Mouse (Mus musculus): Measurements from ENCODE around the gene Nfyc.

Nfyc gene

GRCm38 (mm10) chr4:120796687-120797086, 34.7 kb downstream of the Nfyc start:
- in situ Hi-C loops (cut with MboI; ENCODE audit: low pct_unique_long_range_greater_than_20kb in 1 of 2, low sequenced_read_pairs in 2 of 2, unreplicated experiment in 1 of 2), result no loop called here

GRCm38 (mm10) chr4:120795646-120796045, 35.7 kb downstream of the Nfyc start:
- in situ Hi-C loops (cut with MboI; ENCODE audit: low pct_unique_long_range_greater_than_20kb in 1 of 2, low sequenced_read_pairs in 2 of 2, unreplicated experiment in 1 of 2), result no loop called here

GRCm38 (mm10) chr4:120792918-120793317, 38.5 kb downstream of the Nfyc start:
- in situ Hi-C loops (cut with MboI; ENCODE audit: low pct_unique_long_range_greater_than_20kb in 1 of 2, low sequenced_read_pairs in 2 of 2, unreplicated experiment in 1 of 2), result no loop called here

DNA sequence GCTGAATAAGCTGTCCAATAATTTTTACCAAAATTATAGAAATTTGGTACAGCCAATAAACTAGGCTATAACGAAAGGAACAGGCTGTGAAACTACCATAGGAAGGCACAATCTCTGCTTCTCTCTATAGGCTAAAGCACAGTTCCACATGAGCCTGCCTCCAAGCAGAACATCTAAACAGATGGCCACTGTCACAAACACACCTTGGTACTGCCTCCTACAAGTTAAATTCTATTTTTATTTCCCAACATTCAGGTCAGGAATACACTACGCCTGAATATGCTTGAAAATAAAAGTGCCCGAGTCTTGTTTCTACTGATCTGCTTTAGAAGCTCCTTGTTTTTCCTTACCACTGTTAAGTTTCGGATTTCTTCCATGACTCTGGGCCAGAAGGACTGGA, 41.3 kb downstream of the Nfyc start:
- in situ Hi-C loops (cut with MboI; ENCODE audit: low pct_unique_long_range_greater_than_20kb in 1 of 2, low sequenced_read_pairs in 2 of 2, unreplicated experiment in 1 of 2), result no loop called here

DNA sequence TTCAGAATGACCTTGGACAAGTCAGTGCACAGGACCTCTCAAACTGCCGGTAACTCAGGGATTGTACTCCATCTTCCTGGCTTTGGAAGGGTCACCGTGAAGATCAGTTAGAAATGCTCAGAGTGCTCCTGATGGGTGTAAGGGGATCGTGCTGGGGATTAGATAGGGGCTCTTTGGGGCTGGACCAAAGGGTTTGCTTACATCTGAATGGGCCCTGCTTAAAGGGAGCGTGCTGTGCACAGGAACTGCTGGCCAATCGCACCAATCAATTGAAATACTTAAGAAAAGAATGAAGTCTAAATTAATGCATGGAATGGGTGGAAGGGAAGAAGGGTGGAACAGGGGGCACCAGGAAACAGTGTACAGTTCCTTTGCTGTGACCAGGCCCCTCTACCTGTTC, 75.6 kb downstream of the Nfyc start:
- in situ Hi-C loops (cut with MboI; ENCODE audit: low pct_unique_long_range_greater_than_20kb in 1 of 2, low sequenced_read_pairs in 2 of 2, unreplicated experiment in 1 of 2), result no loop called here

DNA sequence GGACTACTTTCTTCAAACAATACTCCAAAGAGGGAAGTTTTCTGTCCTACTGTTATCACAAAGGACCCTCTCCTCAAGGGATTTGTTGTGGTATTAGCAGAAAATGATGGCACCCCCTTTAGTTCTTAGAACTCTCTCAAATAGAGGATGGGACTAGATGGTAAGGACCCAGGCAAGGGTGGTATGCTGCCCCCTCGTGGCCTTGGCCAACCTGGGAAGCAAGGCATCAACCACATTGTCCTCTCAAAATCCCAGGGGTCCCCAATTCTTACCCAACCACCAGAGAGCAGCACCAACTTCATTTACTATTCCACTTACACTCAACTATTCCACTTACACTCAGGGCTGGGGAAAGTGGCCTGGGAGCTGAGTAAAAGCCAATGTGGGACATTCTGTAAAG, 76.1 kb downstream of the Nfyc start:
- in situ Hi-C loops (cut with MboI; ENCODE audit: low pct_unique_long_range_greater_than_20kb in 1 of 2, low sequenced_read_pairs in 2 of 2, unreplicated experiment in 1 of 2), result no loop called here

GRCm38 (mm10) chr4:120749601-120750000, 81.8 kb downstream of the Nfyc start:
- in situ Hi-C loops (cut with MboI; ENCODE audit: low pct_unique_long_range_greater_than_20kb in 1 of 2, low sequenced_read_pairs in 2 of 2, unreplicated experiment in 1 of 2), result no loop called here

DNA sequence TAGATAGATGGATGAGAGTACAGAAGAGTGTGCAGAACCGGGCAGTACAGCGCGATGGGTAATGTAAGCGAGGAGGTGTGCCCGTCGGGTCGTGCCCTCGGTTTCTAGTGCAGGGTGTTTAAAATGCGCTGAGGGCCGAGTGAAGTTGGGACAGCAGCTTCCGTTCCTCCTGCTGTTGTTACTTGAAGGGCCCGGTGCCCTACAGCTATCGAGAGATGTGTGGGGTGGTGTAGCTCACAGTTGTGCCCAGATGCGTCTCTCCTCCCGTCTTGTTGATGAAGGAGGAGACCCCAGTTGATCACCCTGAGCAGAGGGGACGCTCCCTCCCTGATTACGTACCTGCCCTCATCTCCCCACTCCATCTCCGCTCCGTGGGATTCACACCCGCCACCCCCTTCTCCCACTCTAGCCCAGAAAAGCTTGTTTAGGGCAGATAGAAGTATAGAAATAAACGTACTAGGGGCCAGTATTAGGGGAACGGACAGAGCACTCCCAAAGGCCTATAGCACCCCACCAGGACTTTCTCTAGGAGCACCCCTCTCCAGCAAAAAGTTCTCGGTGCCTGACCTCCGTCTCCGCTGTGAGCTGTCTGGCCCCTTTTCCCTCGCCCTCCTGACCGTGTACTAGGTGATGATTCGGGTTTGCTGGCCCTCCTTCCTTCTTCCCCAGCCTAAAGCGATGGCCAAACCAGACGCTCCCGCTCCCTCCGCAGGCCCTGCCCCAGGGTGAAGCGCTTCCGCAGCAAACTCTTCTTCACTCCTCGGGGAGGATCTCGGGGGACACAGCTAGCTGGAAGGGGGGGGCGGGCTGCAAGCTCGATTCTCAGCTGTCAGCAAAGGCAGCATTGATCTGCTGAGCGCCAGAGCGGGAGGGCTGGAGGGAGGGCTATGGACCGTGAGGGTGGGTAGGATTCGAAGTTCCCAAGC, 83.2 kb downstream of the Nfyc start, which contains the start of gene Kcnq4:
Gene Kcnq4 (minus strand): TSS at position 672 of the 926 bp plus-strand sequence.
- in situ Hi-C loops (cut with MboI; ENCODE audit: low pct_unique_long_range_greater_than_20kb in 1 of 2, low sequenced_read_pairs in 2 of 2, unreplicated experiment in 1 of 2), result no loop called here

- in situ Hi-C loops (cut with MboI; ENCODE audit: low pct_unique_long_range_greater_than_20kb in 1 of 2, low sequenced_read_pairs in 2 of 2, unreplicated experiment in 1 of 2), result no loop called here
These were observed 84.1 kb downstream of the Nfyc start for GRCm38 (mm10) chr4:120747243-120747792.

DNA sequence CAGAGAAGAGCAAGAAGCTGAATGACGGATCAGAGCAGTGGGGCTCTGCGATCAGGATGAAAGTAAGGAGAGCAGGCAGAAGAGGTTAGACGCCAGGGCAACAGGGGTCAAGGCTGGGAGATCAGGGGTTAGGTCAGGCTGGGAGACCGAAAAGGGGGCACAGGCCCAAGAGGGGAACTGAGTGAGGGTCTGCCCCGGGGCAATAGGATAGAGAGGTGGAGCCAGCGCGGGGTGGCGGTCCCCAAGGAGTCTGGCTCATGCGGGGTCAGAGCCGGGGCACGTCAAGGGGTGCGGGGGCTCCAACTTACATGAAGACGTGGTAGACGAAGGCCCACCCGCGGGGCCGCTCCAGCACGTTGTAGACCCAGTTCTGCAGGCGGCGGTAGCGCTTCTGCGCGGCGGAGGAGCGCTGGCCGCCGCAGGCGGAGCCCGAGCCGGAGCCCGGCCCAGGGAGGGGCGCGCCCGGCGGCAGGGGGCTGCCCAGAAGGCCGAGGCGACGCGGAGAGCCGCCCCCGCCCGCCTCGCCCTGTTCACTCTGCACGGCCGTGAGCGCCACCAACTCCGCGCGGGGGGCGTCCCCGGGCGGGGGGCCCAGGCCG, 84.7 kb downstream of the Nfyc start:
- in situ Hi-C loops (cut with MboI; ENCODE audit: low pct_unique_long_range_greater_than_20kb in 1 of 2, low sequenced_read_pairs in 2 of 2, unreplicated experiment in 1 of 2), result no loop called here

- in situ Hi-C loops (cut with MboI; ENCODE audit: low pct_unique_long_range_greater_than_20kb in 1 of 2, low sequenced_read_pairs in 2 of 2, unreplicated experiment in 1 of 2), result no loop called here
These were observed 85.4 kb downstream of the Nfyc start for GRCm38 (mm10) chr4:120745731-120746551.

DNA sequence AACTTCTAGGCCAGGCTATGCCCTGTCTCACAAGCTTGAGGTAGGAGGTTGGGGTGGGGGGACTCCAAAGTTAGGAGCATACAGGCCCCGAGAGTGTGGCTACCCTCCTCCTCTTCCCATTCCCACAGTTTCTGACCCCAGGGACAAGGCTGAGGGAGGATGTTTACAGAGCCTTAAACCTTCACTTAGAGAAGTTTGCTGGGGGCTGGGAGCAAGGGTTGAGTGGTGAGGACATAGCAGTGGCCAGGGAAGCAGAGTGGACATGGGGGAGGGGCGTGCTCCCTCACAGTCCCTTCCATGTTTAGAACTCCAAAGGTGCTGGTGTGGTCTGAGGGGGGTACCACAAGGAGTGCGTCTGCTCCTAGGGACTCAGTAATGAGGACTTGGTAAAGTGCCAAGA, 87.7 kb downstream of the Nfyc start:
- in situ Hi-C loops (cut with MboI; ENCODE audit: low pct_unique_long_range_greater_than_20kb in 1 of 2, low sequenced_read_pairs in 2 of 2, unreplicated experiment in 1 of 2), result no loop called here

DNA sequence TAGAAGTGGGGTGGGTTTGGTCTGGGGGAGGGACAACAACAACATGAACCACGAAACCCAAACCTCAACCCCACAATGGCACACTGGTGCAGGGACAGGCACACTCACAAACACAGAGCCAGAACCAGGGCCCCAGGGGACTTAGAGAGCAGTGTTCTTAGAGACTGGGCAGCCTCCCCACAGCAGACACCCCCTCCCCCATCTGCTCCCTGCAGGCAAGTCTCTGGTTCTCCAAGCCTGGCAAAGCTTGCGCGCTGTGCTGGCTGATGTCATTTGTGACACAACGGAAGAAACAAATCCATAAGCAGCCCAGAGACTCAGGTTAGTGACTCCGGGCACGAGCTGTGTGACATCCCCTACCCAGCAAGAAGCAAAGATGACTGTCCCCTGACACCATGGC, 90.1 kb downstream of the Nfyc start:
- in situ Hi-C loops (cut with MboI; ENCODE audit: low pct_unique_long_range_greater_than_20kb in 1 of 2, low sequenced_read_pairs in 2 of 2, unreplicated experiment in 1 of 2), result no loop called here

DNA sequence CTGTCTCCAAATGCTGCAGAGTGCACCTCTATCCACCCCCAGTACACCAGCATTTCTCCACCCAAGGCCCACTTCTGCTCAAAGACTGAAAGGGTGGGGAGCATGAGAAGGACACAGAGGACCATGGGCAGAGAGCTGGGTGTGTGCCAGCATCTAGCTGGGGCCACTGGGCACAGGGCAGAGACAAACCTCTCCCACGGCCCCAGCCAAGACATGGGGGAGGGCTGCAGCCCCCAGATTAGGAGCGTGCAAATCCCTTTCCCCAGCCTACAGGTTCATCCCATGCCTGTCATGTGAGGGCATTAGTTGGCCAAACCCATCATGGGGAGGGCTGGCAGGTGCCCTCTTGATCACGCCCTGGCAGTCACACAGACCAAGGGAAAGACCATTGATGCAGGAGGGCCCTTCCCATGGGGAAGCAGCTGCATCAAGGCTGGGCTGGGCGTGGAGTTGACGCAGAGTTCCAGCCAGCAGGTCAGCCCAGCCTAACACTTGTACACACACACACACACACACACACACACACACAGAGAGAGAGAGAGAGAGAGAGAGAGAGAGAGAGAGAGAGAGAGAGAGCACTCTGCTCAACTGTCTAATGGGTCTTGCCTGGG, 97.3 kb downstream of the Nfyc start:
- in situ Hi-C loops (cut with MboI; ENCODE audit: low pct_unique_long_range_greater_than_20kb in 1 of 2, low sequenced_read_pairs in 2 of 2, unreplicated experiment in 1 of 2), result no loop called here

GRCm38 (mm10) chr4:120732737-120733136, 98.6 kb downstream of the Nfyc start:
- in situ Hi-C loops (cut with MboI; ENCODE audit: low pct_unique_long_range_greater_than_20kb in 1 of 2, low sequenced_read_pairs in 2 of 2, unreplicated experiment in 1 of 2), result no loop called here

DNA sequence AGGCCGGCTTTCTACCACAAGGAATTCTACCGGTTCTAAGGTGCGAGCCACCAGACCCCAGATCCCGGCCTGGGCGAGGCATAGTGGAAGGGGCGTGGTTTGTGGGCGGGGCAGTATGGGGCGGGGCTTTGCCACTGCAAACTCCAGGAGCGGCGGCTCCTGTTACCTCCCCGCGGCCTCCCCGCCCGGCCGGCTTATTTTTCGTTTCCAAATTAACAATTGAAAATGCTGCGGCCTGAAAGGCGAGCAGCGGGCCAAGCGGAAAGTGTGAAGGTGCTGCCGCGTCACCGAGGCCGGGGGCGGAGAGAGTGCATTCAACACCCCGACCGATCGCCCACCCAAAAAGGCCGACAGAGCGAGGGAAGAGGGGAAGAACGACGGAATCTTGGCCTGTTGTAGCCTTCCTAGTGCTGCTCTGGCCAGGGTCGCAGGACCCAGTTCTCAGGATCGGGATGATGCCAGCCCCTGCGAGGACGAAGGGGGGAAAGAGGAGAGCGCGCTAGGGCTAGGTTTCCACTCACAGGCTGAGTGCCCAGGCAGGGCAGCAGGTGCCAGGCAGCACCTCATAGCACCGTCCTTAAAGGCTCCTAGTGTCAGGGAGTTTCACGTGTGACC, 100.2 kb downstream of the Nfyc start:
- in situ Hi-C loops (cut with MboI; ENCODE audit: low pct_unique_long_range_greater_than_20kb in 1 of 2, low sequenced_read_pairs in 2 of 2, unreplicated experiment in 1 of 2), result no loop called here

- in situ Hi-C loops (cut with MboI; ENCODE audit: low pct_unique_long_range_greater_than_20kb in 1 of 2, low sequenced_read_pairs in 2 of 2, unreplicated experiment in 1 of 2), result no loop called here
These were observed 100.8 kb downstream of the Nfyc start for GRCm38 (mm10) chr4:120730574-120730973.

DNA sequence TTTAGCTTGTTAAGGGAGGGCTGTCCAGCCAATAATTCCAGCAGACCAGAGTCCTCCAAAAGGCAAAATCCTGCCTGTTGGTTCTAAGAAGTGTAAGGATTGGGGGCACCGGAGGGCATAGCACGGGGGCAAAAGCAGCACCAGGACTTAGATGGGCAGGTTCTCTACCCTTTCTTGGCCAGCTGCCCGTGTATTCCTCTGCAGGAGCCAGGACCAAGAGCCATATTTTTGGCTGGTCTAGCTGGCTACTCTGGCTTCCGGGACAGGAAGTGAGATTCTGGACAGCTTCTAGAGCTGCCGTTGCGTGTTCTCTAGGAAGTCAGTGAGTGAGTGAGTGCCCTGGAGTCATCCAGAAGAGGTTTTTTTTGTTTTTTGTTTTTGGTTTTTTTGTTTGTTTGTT, 101.2 kb downstream of the Nfyc start:
- in situ Hi-C loops (cut with MboI; ENCODE audit: low pct_unique_long_range_greater_than_20kb in 1 of 2, low sequenced_read_pairs in 2 of 2, unreplicated experiment in 1 of 2), result no loop called here
